Mouse (Mus musculus) CH12.LX (cell line): ENCODE measurements around the gene Deup1.

Experiments
- MAZ ChIP-seq: IDR thresholded peaks from 2 replicates; pipeline ENCODE4 v1.6.1; 2012; ENCODE audit warnings: low read depth, mild to moderate bottlenecking, inconsistent platforms, low read length, improper control_type of control experiment, moderate library complexity
- PAX5 ChIP-seq: IDR thresholded peaks from 2 replicates; pipeline ENCODE4 v1.6.1; 2012; ENCODE audit warnings: low read length, inconsistent platforms, mixed read lengths

GRCm38 (mm10) chr9:15551933-15552851 lies 75.5 kb downstream of the Deup1 start:
- TF ChIP-seq MAZ (no peak), PAX5 (no peak)
